Mouse (Mus musculus): ENCODE data around the gene Tmem39a. TPM values are rescaled to one million over a fixed set of nuclear protein-coding genes. Genes with fewer than 3 reads are reported as not detected.

The Tmem39a gene
- polyA plus RNA-seq (2016; fragmentation: Nextera tagmentation; extraction: Ambion mirVana) = 119 and 131 TPM in 2 replicates

- H3K27ac ChIP-seq = no peak within 1 kb of the TSS
- H3K4me1 ChIP-seq = no peaks in the 10 kb centered on the region
- H3K4me2 ChIP-seq (replicated peaks) = no peak within 1 kb of the TSS
- no peaks in the 10 kb centered on the region for H3K9me3 ChIP-seq
- no peak for ATAC-seq (ENCODE audit: insufficient number of reproducible peaks, insufficient read depth, low FRiP score, low TSS enrichment)
- H3K9ac ChIP-seq = no peak within 1 kb of the TSS
- H3K27me3 ChIP-seq = peaks cover 7% of the 10 kb centered on the region; the same call in 1 of the 2 replicates
- 80% methylated on average over 3 of the region's 3 CpGs for WGBS
- H3K4me3 ChIP-seq = no peak within 1 kb of the TSS
- H3K36me3 ChIP-seq = no peaks in the 10 kb centered on the region
These were observed at the start of gene Tmem39a for GRCm38 (mm10) chr16:38558221-38558748. TSS of gene Tmem39a (plus strand) at chr16:38558698.

DNA sequence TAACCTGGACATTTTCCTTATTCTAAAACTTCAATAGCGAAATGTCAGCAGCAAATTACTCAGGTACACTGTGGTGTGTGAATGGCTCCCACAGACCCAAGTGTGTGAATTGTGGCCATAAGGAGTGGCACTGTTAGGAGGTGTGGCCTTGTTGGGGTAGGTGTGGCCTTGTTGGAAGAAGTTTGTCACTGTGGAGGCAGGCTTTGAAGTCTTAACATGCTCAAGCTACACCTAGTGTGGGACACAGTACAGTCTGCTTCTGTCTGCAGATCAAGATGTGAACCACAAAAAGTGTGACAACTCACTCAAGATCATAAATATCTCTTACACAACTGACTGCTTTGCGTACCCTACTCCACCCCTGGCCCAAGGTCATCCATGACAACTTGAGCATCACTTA is 47.7 kb upstream of the Tmem39a start:
- Histone ChIP-seq H3K4me2 (replicated peaks) (no peak overlapping the region), H3K9ac (no peak overlapping the region), H3K27me3 (no peaks in the 10 kb centered on the region), H3K9me3 (no peaks in the 10 kb centered on the region), H3K4me3 (no peak overlapping the region), H3K36me3 (peaks cover 36% of the 10 kb centered on the region), H3K27ac (no peak overlapping the region), H3K4me1 (no peaks in the 10 kb centered on the region)
- WGBS = 92% methylated on average over 2 of the region's 2 CpGs
- no peak for ATAC-seq (ENCODE audit: insufficient number of reproducible peaks, insufficient read depth, low FRiP score, low TSS enrichment)

- H3K4me2 ChIP-seq (replicated peaks) = no peak overlapping the region
- H3K9me3 ChIP-seq = no peaks in the 10 kb centered on the region
- H3K27ac ChIP-seq = no peak overlapping the region
- peaks cover 4% of the 10 kb centered on the region; the same call in 1 of the 2 replicates for H3K4me1 ChIP-seq
- 85% methylated on average over 2 of the region's 2 CpGs for WGBS
- H3K27me3 ChIP-seq = no peaks in the 10 kb centered on the region
- peaks cover 22% of the 10 kb centered on the region for H3K36me3 ChIP-seq
- no peak overlapping the region for H3K4me3 ChIP-seq
- no peak for ATAC-seq (ENCODE audit: insufficient number of reproducible peaks, insufficient read depth, low FRiP score, low TSS enrichment)
- no peak overlapping the region for H3K9ac ChIP-seq
These were observed 39.4 kb upstream of the Tmem39a start for GRCm38 (mm10) chr16:38519140-38519539.

GRCm38 (mm10) chr16:38521211-38521987 is 37.1 kb upstream of the Tmem39a start:
- 28% methylated on average over 8 of the region's 8 CpGs for WGBS
- H3K27ac ChIP-seq = no peak overlapping the region
- peak overlapping the region; percentile 43 for H3K9ac ChIP-seq
- peaks cover 4% of the 10 kb centered on the region; the same call in 1 of the 2 replicates for H3K4me1 ChIP-seq
- H3K4me3 ChIP-seq = peak overlapping the region; percentile 91
- peaks cover 31% of the 10 kb centered on the region for H3K36me3 ChIP-seq
- no peaks in the 10 kb centered on the region for H3K9me3 ChIP-seq
- no peak for ATAC-seq (ENCODE audit: insufficient number of reproducible peaks, insufficient read depth, low FRiP score, low TSS enrichment)
- H3K4me2 ChIP-seq (replicated peaks) = peak overlapping the region; percentile 47
- no peaks in the 10 kb centered on the region for H3K27me3 ChIP-seq

GRCm38 (mm10) chr16:38522129-38523084 is 36.1 kb upstream of the Tmem39a start, which contains the start of gene Timmdc1:
TSS of gene Timmdc1 (minus strand) at chr16:38522663.
- Histone ChIP-seq H3K9me3 (no peaks in the 10 kb centered on the region), H3K27ac (peak within 1 kb of the TSS; percentile 94), H3K27me3 (no peaks in the 10 kb centered on the region), H3K4me2 (replicated peaks) (peak within 1 kb of the TSS; percentile 47), H3K36me3 (peaks cover 34% of the 10 kb centered on the region), H3K4me1 (peaks cover 4% of the 10 kb centered on the region; the same call in 1 of the 2 replicates), H3K9ac (peak within 1 kb of the TSS; percentile 91), H3K4me3 (peak within 1 kb of the TSS; percentile 91)
- ATAC-seq (ENCODE audit: insufficient number of reproducible peaks, insufficient read depth, low FRiP score, low TSS enrichment) = peak; percentile 95
- WGBS = under 1% methylated on average over 73 of the region's 73 CpGs

DNA sequence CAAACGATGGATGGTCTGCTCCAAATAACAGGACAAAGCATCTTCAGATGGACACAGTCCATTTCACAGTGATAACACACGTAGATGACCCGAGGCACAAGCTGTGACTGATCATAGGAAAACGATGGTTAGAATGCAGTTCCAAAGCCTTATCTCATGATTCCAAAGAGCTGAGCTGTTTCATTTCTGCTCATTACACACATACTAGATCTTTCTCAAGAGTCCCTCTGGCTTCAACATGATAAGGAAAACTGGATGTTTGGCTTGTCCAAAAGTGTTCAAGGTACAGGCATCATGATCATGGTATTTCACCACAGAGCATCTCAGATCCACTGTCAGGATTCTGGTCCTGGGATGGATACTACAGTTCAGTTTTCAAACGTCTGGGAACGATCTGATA is 32.2 kb upstream of the Tmem39a start:
- H3K4me3 ChIP-seq = no peak overlapping the region
- H3K27ac ChIP-seq = no peak overlapping the region
- ATAC-seq (ENCODE audit: insufficient number of reproducible peaks, insufficient read depth, low FRiP score, low TSS enrichment) = no peak
- H3K4me2 ChIP-seq (replicated peaks) = no peak overlapping the region
- 83% methylated on average over 6 of the region's 6 CpGs for WGBS
- H3K36me3 ChIP-seq = peaks cover 63% of the 10 kb centered on the region
- peaks cover 4% of the 10 kb centered on the region; the same call in 1 of the 2 replicates for H3K4me1 ChIP-seq
- H3K9me3 ChIP-seq = no peaks in the 10 kb centered on the region
- H3K27me3 ChIP-seq = no peaks in the 10 kb centered on the region
- no peak overlapping the region for H3K9ac ChIP-seq

DNA sequence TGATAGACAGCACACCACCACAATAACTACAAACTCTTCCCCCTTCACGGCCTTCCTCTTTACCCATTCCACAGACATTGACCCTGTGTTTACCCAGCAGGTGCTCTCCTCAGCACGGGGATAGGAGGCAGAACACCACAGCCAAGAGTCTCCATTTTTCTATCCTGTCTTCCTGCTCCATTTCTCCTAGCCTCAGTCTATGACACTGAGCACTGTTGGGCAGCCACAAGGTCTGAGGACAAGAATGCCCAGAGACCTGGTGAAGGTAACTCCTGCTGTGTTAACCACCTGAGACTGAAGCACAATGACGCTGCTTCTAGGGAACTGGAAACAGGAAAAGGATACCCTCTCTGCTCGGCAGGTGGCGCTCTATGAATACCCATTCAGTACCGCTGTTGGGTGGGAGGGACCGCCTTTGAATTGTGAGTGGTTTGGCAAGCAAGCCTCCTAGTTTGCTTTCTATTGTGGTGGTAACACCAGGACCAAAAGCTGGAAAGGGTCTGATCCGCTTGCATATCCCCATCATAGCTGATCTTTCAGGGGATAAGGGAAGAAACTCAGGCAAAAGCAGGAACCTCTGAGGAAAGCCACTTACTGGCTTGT is 21.9 kb upstream of the Tmem39a start:
- no peak for ATAC-seq (ENCODE audit: insufficient number of reproducible peaks, insufficient read depth, low FRiP score, low TSS enrichment)
- no peaks in the 10 kb centered on the region for H3K4me1 ChIP-seq
- H3K9ac ChIP-seq = no peak overlapping the region
- no peak overlapping the region for H3K27ac ChIP-seq
- no peaks in the 10 kb centered on the region for H3K27me3 ChIP-seq
- H3K4me2 ChIP-seq (replicated peaks) = no peak overlapping the region
- 49% methylated on average over 8 of the region's 8 CpGs for WGBS
- H3K9me3 ChIP-seq = no peaks in the 10 kb centered on the region
- H3K4me3 ChIP-seq = no peak overlapping the region
- H3K36me3 ChIP-seq = peaks cover 82% of the 10 kb centered on the region

DNA sequence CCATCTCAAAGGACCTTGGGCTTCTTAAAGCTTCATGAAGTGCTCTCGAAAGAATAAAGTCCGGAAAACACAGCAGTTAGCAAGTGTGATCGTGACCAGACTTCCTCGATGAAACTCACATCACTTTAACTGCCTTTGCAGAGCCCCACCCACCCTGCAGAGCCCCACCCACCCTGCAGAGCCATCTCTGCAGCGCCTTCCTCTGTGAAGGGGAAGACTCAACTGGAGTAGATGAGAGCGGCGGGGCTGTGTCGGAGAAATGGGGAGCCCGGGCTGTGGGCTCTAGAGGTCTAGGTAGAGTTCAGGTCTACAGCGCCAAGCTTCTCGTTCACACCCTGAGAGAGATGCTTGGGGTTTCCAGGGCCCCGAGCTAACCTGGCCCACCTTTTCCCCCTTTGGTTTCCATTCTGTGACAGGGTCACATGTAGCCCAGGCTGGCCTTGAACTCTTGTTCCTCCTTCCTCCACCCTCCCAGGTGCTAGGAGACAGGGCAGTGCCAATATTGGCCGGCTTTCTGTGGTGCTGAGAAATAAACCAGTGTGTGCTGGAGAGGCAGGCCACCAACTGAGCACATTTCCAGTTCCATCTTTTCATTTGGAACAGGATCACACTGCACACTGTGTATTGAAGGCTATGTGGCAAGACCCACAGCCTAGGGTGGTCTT is 19.6 kb upstream of the Tmem39a start:
- H3K4me2 ChIP-seq (replicated peaks) = no peak overlapping the region
- peaks cover 82% of the 10 kb centered on the region for H3K36me3 ChIP-seq
- H3K4me1 ChIP-seq = no peaks in the 10 kb centered on the region
- H3K27ac ChIP-seq = no peak overlapping the region
- no peak overlapping the region for H3K9ac ChIP-seq
- WGBS = 91% methylated on average over 13 of the region's 13 CpGs
- no peak for ATAC-seq (ENCODE audit: insufficient number of reproducible peaks, insufficient read depth, low FRiP score, low TSS enrichment)
- no peaks in the 10 kb centered on the region for H3K27me3 ChIP-seq
- H3K4me3 ChIP-seq = no peak overlapping the region
- H3K9me3 ChIP-seq = no peaks in the 10 kb centered on the region

- 92% methylated on average over 1 of the region's 1 CpGs for WGBS
- H3K36me3 ChIP-seq = peaks cover 32% of the 10 kb centered on the region
- no peak overlapping the region for H3K4me3 ChIP-seq
- H3K4me1 ChIP-seq = peaks cover 13% of the 10 kb centered on the region; the same call in 1 of the 2 replicates
- H3K27me3 ChIP-seq = peaks cover 15% of the 10 kb centered on the region; the same call in 1 of the 2 replicates
- no peak for ATAC-seq (ENCODE audit: insufficient number of reproducible peaks, insufficient read depth, low FRiP score, low TSS enrichment)
- 0 out of 2 replicates have a peak overlapping the region, but pooled peaks have one; percentile 62 for H3K4me2 ChIP-seq (replicated peaks)
- no peaks in the 10 kb centered on the region for H3K9me3 ChIP-seq
- no peak overlapping the region for H3K27ac ChIP-seq
- no peak overlapping the region for H3K9ac ChIP-seq
These were observed 10.5 kb upstream of the Tmem39a start for GRCm38 (mm10) chr16:38548000-38548399.

DNA sequence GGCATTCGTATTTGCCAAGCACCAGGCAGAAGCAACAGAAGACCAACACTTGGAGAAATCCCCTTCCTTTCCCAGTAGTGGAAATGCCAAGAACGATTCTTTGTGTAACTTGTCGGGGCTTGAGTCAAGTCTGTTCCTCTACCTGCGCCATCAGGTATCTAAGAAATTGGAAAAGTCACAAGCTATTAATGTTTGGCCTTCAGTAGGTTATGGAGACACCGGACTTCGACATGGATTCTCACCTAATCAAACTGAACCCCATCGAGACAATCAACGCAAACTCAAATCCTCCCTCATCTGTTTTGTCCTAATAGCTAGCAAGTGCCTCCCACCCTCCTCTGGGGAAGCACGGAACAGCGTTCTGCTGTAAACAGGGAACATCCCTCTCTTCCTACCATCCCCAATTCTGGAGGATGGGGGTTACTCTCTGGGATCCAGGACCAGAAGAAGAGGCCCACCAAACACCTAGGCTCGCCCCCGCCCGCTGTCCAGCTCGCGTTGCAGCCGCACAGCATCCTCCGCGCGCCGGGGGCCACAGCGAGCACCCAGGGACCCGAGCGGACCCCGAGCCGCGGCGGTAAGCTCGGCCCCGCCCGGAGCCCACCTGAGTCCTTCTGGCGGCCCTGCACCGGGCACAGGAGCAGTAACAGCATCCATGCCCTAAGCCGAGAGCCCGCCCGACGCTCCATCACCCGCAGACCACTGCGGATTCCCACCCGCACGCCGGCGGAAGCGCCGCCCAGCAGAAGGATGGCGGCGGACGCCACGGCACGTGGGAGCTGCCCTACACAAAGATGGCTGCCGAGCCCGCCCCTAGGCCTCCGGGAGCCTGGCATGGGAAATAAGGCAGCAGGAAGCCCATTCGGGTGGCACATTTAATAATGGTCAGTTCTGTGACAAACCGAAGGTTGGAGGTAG is 8.8 kb upstream of the Tmem39a start, which contains the start of gene Poglut1:
Gene Poglut1 (minus strand): TSS at position 780 of the 918 bp plus-strand sequence.
- Histone ChIP-seq H3K4me3 (peak within 1 kb of the TSS; percentile 75), H3K9me3 (no peaks in the 10 kb centered on the region), H3K27ac (peak within 1 kb of the TSS; percentile 71), H3K36me3 (peaks cover 19% of the 10 kb centered on the region), H3K27me3 (peaks cover 15% of the 10 kb centered on the region; the same call in 1 of the 2 replicates), H3K4me1 (peaks cover 13% of the 10 kb centered on the region; the same call in 1 of the 2 replicates), H3K9ac (peak within 1 kb of the TSS; percentile 83), H3K4me2 (replicated peaks) (peak within 1 kb of the TSS; percentile 62)
- WGBS = 2% methylated on average over 54 of the region's 54 CpGs
- peak; percentile 83 for ATAC-seq (ENCODE audit: insufficient number of reproducible peaks, insufficient read depth, low FRiP score, low TSS enrichment)
